Mouse (Mus musculus) neural tube, embryonic 12.5 days (tissue): ENCODE data around the gene Glmp. TPM values are rescaled to one million over a fixed set of nuclear protein-coding genes. Genes with fewer than 3 reads are reported as not detected.

Experiments
- ATAC-seq: fragments of 200-750 bp; cut with Nextera tagmentation; 2 replicates; pipeline ENCODE4 v1.8.0; 2017; ENCODE audit warnings: low read depth, mild to moderate bottlenecking, moderate TSS enrichment, moderate library complexity; ENCODE audit not compliant: low FRiP score
- H3K27ac ChIP-seq: fragments of 300-500 bp; sonication (generic); 2 replicates; pipeline ENCODE4 v1.5.1; 2016
- H3K27me3 ChIP-seq: fragments of 300-500 bp; sonication (generic); replicated peaks from 2 replicates; pipeline ENCODE4 v1.6.1; 2016; ENCODE audit warnings: mild to moderate bottlenecking
- H3K36me3 ChIP-seq: fragments of 300-500 bp; sonication (generic); 2 replicates; pipeline ENCODE4 v1.6.1; 2016; ENCODE audit warnings: mild to moderate bottlenecking
- H3K4me1 ChIP-seq: fragments of 300-500 bp; sonication (generic); 2 replicates; pipeline ENCODE4 v1.6.1; 2016
- H3K4me2 ChIP-seq: fragments of 300-500 bp; sonication (generic); replicated peaks from 2 replicates; pipeline ENCODE4 v1.6.1; 2016; ENCODE audit warnings: mild to moderate bottlenecking
- H3K4me3 ChIP-seq: fragments of 300-500 bp; sonication (generic); 2 replicates; pipeline ENCODE4 v1.5.1; 2016
- H3K9ac ChIP-seq: fragments of 300-500 bp; sonication (generic); 2 replicates; pipeline ENCODE4 v1.6.1; 2016; ENCODE audit warnings: mild to moderate bottlenecking
- H3K9me3 ChIP-seq: fragments of 300-500 bp; sonication (generic); 2 replicates; pipeline ENCODE4 v1.6.1; 2016; ENCODE audit warnings: mild to moderate bottlenecking
- WGBS: fragments of 180-500 bp; shearing (Covaris S2); methylation state at CpG from one replicate; pipeline ENCODE4 v1.1.7; 2016; 5-methylcytosine and 5-hydroxymethylcytosine counted together
- polyA plus RNA-seq: library from polyadenylated mRNA; unstranded; fragments of >200 nt; fragmentation: Nextera tagmentation; extraction: Ambion mirVana; gene quantifications from 2 replicates; pipeline ENCODE4 v1.2.1, GENCODE M21; 2016

Glmp gene
- polyA plus RNA-seq, 1 experiment from 2014 or later = 131 TPM

DNA sequence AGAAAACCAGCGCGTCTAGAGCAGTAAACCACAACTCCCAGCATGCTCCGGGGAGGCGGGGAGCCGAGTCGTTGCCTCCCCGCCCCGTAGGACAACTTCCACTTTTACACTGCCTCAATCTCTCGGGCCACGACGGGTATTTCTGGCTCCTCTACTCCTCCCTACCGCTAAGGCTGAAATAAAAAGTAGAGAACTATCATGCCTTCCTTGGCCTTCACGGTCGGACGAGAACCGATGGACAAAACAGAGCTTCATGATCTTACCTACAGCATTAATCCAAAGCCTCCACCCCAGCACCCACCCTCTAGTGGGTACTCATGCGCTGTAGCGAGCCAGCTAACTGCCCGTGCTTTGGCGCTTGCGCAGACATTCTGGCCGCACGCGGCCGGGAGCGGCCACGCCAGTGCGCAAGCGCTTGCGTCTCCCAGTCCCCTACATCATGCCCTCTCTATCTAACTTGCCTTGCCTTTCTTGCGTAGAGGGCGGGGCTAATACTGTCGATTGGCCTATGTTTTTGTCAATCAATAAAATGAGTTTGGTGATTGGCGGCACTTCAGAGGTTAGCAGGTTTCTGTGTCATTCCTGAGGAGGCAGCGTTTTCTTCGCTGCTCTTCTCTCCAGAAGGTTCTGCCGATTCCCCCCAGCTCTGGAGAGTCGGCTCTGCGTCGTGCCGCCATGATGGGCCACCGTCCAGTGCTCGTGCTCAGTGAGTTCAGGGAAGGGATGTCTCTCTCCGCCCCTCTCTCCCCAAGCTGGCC lies 28.1 kb upstream of the Glmp start, which contains the start of the genes Tsacc and Cct3:
Gene Tsacc, minus strand, starts transcription at position 439 of the 758 bp plus-strand sequence.
Gene Cct3, plus strand, starts transcription at position 556 of the 758 bp plus-strand sequence.
- Histone ChIP-seq H3K4me2 (peak within 1 kb of the TSS; percentile 80), H3K9ac (peak within 1 kb of the TSS; percentile 83), H3K27ac (peak within 1 kb of the TSS; percentile 60), H3K27me3 (no peaks in the 10 kb centered on the region), H3K9me3 (no peaks in the 10 kb centered on the region), H3K36me3 (peaks cover 25% of the 10 kb centered on the region), H3K4me1 (peaks cover 11% of the 10 kb centered on the region), H3K4me3 (peak within 1 kb of the TSS; percentile 76)
- ATAC-seq = peak; percentile 98
- WGBS = 0% methylated on average over 44 of the region's 44 CpGs

DNA sequence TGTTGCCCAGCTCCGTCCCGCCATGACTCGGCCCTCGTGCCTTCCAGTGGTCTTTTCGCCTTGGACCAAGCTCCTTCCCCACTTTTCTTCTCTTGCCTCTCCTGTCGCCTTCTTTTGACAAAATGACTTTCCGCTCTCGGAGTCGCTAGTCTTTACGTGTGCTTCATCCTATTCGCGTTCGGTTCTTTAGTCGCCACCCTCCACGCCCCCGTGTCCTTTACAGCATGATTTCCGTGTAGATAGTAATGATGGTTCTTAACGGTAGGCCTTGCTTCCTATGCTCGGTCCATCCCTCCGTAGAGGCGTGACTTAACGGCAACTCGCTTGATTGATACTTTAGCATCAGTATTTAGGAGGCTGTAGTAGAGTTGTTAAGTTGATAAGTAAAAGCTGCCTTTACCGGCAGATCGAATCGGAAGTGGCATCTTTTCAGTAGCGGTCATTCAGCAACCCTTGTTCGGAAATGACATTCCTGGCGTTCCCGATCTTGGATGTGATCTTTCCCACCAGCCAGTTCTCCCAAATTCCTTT lies 27.4 kb upstream of the Glmp start:
- Histone ChIP-seq H3K27ac (peak overlapping the region; percentile 60), H3K4me1 (peaks cover 11% of the 10 kb centered on the region), H3K9me3 (no peaks in the 10 kb centered on the region), H3K36me3 (peaks cover 30% of the 10 kb centered on the region), H3K9ac (peak overlapping the region; percentile 83), H3K4me2 (peak overlapping the region; percentile 80), H3K27me3 (no peaks in the 10 kb centered on the region), H3K4me3 (peak overlapping the region; percentile 76)
- ATAC-seq = no peak
- under 1% methylated on average over 30 of the region's 30 CpGs for WGBS

DNA sequence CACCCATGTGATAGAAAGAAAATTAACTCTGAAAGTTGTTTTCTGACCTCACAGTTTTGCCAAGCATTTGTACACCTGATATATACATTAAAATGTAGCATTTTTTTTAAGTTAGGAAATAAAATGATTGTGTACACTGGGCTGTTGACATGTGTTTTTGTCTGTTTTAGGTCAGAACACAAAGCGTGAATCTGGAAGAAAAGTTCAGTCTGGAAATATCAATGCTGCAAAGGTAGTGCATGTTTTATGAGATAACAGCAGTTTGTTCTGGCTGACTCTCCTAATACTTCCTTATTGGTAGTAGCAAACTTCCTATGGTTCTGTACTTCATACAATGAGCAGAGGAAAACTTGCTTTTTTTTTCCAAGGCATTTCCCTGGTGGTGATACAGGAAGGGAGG lies 25.7 kb upstream of the Glmp start:
- Histone ChIP-seq H3K4me1 (peaks cover 11% of the 10 kb centered on the region), H3K9me3 (no peaks in the 10 kb centered on the region), H3K9ac (no peak overlapping the region), H3K4me2 (peak overlapping the region; percentile 80; the same call in 1 of the 2 replicates), H3K27me3 (no peaks in the 10 kb centered on the region), H3K36me3 (peaks cover 46% of the 10 kb centered on the region), H3K4me3 (no peak overlapping the region), H3K27ac (no peak overlapping the region)
- WGBS = 98% methylated on average over 1 of the region's 1 CpGs
- ATAC-seq = no peak

DNA sequence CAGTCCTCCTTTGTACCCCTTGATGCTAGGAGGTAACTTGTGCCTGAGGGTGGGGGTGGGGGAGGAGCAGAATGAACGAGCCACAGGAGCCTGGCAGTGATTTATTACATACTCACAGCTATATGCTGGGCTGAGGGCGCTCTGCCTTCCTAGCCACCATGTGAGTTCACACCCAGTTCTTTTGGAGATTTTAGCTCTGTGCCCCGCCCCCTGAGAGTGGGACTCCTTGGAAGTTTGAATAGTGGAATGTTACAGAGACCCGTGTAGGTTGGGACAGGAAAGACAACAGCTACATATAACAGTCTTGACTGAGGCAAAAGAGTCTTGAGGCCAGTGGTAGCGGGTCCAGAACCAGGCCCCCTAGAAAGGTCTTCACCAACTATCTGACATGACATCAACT lies 4.1 kb downstream of the Glmp start:
- H3K27ac ChIP-seq = no peak overlapping the region
- no peak overlapping the region for H3K9ac ChIP-seq
- peaks cover 23% of the 10 kb centered on the region for H3K36me3 ChIP-seq
- H3K9me3 ChIP-seq = no peaks in the 10 kb centered on the region
- no peak overlapping the region for H3K4me3 ChIP-seq
- ATAC-seq = no peak
- no peak overlapping the region for H3K4me2 ChIP-seq
- 56% methylated on average over 5 of the region's 5 CpGs for WGBS
- peaks cover 9% of the 10 kb centered on the region for H3K4me1 ChIP-seq
- no peaks in the 10 kb centered on the region for H3K27me3 ChIP-seq

DNA sequence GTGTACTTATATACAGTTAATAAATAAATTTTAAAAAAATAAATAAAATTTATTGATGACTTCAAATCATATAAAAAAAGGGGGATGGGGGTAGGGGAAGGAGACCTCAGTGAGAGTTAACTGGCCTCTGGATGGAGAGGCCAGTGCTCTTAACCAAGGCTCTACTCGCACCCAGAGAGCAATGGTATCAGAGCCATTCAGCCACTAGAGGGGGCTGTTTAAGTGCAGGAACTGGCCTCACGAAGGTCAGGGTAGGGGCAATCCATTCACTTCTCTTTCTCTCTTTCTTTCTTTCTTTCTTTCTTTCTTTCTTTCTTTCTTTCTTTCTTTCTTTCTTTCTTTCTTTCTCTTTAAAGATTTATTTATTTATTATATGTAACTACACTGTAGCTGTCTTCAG lies 6.5 kb downstream of the Glmp start:
- Histone ChIP-seq H3K9ac (no peak overlapping the region), H3K9me3 (no peaks in the 10 kb centered on the region), H3K4me3 (no peak overlapping the region), H3K27me3 (no peaks in the 10 kb centered on the region), H3K27ac (no peak overlapping the region), H3K4me2 (no peak overlapping the region), H3K36me3 (peaks cover 23% of the 10 kb centered on the region), H3K4me1 (peaks cover 8% of the 10 kb centered on the region)
- ATAC-seq = no peak
- WGBS = 25% methylated on average over 2 of the region's 2 CpGs

DNA sequence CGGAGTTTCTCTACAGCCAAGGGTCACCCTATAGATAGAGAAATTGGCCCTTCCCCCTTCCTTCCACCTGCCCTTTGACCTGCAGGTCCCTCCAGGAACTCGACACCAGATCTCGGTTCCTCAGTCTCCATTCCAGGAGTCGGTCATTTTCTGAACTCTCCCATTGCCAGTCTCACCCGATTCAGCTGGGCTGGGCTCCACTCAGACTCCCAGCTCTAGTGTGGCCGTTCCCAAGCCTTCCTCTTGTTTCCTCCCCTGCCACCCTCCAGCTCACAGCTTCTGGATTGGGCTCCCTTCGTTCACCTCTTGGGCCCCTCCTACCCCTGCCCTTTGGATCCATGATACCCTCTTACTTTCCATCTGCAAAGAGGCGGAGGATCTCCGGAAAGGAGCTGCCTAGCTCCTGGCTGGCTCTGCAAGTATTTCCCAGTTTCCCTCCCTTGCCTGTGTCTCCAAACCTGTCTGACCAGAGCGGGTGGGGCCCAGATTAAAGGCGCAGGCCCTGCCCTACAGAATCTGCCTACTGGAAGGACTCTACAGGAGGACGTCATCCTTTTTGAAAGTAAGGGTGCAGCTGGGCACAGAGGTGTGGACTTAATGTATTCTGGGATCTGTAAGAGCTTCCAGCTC lies 9.3 kb downstream of the Glmp start:
- H3K9me3 ChIP-seq = no peaks in the 10 kb centered on the region
- H3K4me2 ChIP-seq = no peak overlapping the region
- WGBS = 62% methylated on average over 12 of the region's 12 CpGs
- no peak for ATAC-seq
- H3K9ac ChIP-seq = no peak overlapping the region
- peaks cover 8% of the 10 kb centered on the region for H3K36me3 ChIP-seq
- H3K27me3 ChIP-seq = no peaks in the 10 kb centered on the region
- no peak overlapping the region for H3K27ac ChIP-seq
- H3K4me1 ChIP-seq = peaks cover 16% of the 10 kb centered on the region
- H3K4me3 ChIP-seq = no peak overlapping the region

DNA sequence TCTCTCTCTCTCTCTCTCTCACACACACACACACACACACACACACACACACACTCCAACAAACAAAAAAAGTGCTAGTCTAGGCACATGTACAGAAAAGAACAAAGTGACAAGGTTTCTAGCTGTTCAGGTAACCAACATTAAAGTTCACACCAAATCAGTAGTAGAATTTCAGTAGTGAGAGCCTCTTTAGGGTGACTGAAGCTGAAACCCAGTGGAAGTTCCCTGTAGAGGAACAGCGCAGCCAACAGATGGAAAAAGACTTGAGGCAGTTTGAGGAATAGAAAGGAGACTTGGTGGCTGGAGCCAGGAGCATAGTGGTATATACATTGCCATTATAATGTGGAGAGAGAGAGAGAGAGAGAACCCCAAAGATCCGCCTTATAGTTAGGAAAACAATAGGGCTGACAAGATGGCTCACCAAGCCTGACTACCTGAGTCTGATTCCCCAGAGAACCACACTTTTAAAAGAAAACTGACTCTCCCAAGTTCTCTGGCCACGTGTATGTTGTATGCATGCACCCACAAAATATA lies 10.1 kb downstream of the Glmp start:
- ATAC-seq = no peak
- Histone ChIP-seq H3K4me3 (peak overlapping the region; percentile 84), H3K4me1 (peaks cover 16% of the 10 kb centered on the region), H3K27ac (no peak overlapping the region), H3K4me2 (peak overlapping the region; percentile 67), H3K9me3 (no peaks in the 10 kb centered on the region), H3K27me3 (no peaks in the 10 kb centered on the region), H3K36me3 (no peaks in the 10 kb centered on the region), H3K9ac (peak overlapping the region; percentile 92; the same call in 1 of the 2 replicates)
- 33% methylated on average over 3 of the region's 3 CpGs for WGBS

DNA sequence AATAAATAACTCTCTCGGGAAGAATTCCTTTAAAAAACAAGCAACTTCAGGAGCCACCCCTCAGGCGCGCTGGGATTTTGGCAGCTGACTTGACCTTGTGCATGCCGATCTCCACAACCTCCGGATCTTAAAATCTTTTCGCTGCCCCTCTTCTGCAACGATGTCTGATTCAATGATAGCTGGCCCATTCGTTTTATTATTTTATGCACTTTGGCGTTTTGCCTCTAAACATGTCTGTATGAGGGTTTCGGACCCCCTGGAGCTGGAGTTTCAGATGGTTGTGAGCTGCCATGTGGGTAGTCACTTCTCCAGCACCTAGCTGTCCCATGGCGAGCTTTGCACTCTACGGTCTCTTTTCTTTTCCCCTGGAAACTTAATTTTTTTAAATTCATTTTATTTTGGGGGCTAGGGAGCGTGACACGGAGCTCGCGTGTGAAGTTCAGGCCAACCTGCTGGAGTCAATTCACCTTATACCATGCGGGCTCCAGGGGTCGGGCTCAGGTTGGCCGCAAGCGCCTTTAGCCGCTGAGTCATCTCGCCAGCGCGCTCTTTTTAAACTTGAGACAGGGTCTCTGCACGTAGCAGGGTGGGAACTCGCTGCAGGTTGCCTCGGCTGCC lies 10.7 kb downstream of the Glmp start:
- peaks cover 16% of the 10 kb centered on the region for H3K4me1 ChIP-seq
- WGBS = 3% methylated on average over 27 of the region's 27 CpGs
- no peaks in the 10 kb centered on the region for H3K27me3 ChIP-seq
- H3K9me3 ChIP-seq = no peaks in the 10 kb centered on the region
- peak overlapping the region; percentile 84 for H3K4me3 ChIP-seq
- peak overlapping the region; percentile 92 for H3K9ac ChIP-seq
- no peaks in the 10 kb centered on the region for H3K36me3 ChIP-seq
- H3K27ac ChIP-seq = peak overlapping the region; percentile 90; the same call in 1 of the 2 replicates
- peak; percentile 61 for ATAC-seq
- H3K4me2 ChIP-seq = peak overlapping the region; percentile 67

DNA sequence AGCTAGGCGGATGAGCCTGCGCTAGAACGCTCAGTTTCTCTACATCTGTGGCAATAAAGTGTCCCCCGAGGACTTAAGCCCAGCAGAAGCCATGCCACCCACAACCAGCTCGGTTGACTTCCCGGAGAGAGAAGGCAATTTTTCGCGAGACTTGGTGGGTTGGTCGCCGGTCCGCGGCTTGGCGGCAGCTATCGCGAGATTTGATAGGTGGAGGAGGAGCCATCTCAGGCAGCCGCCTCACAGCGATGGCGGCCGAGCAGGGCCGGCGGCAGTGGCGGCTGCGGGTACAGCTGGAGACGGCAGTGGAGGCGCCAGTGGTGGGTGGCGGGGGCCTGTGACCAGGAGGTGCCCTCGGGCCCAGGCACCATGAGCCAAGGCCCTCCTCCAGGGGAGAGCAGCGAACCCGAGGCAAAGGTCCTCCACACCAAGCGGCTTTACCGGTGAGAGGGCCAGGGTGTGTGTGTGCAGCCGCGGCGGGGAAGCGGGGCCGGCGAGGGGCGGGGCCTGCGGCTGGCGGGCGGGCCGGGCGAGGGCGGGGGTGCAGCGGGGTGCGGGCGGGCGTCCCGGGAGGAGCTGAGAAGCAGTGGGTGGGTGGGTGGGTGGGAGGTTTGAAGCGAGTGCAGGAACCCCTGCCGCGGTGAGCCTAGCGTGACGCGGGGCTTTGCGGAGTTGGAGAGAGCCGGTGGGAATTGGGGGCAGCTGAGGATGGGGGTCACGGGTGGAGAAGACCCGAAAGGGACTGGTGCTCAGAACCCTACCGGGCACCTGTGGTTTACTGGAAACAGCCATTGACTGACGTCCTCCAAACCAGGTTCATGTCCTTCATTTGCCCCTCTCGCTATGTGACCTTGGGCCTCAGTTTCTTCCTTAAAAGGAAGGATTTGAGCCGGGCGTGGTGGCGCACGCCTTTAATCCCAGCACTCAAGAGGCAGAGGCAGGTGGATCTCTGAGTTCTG lies 11.5 kb downstream of the Glmp start, which contains the start of the genes Tmem79 and Smg5:
Gene Tmem79, minus strand, starts transcription at position 91 of the 956 bp plus-strand sequence.
Gene Smg5, plus strand, starts transcription at position 203 of the 956 bp plus-strand sequence.
- WGBS = 3% methylated on average over 55 of the region's 66 CpGs
- H3K9me3 ChIP-seq = no peaks in the 10 kb centered on the region
- peak; percentile 92 for ATAC-seq

DNA sequence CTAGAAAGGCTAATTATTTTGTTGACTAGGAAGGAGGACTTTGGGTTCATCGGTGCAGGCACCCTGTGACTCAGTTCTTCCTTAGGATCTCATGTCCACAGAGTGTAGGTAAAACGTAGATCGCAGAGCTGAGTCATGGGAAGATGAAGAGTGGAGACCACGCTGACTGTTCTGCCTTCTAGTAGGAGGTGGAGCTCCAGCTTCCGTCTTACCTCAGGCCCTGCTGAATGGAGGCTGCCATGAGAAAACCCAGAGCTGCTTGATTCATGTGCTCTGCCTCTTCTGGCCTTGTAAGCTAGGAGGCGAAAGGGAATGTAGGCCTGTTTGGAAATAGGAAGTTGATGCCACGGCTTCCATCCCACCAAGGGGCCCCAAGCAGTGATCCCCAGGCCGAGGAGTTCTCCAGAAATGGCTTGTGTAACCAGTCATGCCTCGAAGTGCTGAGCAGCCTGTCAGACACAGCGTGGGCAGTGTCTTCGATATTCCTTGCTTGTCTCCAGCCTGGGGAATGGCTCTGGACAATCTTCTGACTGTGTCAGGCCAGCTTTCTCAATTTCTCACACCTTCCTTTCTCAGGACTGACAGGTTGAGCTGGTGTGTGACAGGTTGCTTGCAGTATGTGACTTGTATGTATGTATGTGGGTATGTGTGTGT lies 12.7 kb downstream of the Glmp start:
- WGBS = 86% methylated on average over 11 of the region's 11 CpGs

More for the DNA sequence above, 11.5 kb downstream of the Glmp start, which contains the start of the genes Tmem79 and Smg5:
- H3K4me2 ChIP-seq = peak within 1 kb of the TSS; percentile 67
- no peaks in the 10 kb centered on the region for H3K27me3 ChIP-seq
- peaks cover 16% of the 10 kb centered on the region for H3K4me1 ChIP-seq
- H3K36me3 ChIP-seq = no peaks in the 10 kb centered on the region
- H3K4me3 ChIP-seq = peak within 1 kb of the TSS; percentile 84
- peak within 1 kb of the TSS; percentile 92 for H3K9ac ChIP-seq
- H3K27ac ChIP-seq = peak within 1 kb of the TSS; percentile 90; the same call in 1 of the 2 replicates

More for the DNA sequence above, 12.7 kb downstream of the Glmp start:
- Histone ChIP-seq H3K27ac (no peak overlapping the region), H3K4me1 (peaks cover 16% of the 10 kb centered on the region), H3K9me3 (no peaks in the 10 kb centered on the region), H3K4me2 (peak overlapping the region; percentile 67), H3K9ac (0 out of 2 replicates have a peak overlapping the region, but pooled peaks have one; percentile 13), H3K27me3 (no peaks in the 10 kb centered on the region), H3K4me3 (no peak overlapping the region), H3K36me3 (peaks cover 10% of the 10 kb centered on the region)
- no peak for ATAC-seq
